Comparison of ENCODE assay signal across 9 mouse cellular contexts in the genomic region with DNA sequence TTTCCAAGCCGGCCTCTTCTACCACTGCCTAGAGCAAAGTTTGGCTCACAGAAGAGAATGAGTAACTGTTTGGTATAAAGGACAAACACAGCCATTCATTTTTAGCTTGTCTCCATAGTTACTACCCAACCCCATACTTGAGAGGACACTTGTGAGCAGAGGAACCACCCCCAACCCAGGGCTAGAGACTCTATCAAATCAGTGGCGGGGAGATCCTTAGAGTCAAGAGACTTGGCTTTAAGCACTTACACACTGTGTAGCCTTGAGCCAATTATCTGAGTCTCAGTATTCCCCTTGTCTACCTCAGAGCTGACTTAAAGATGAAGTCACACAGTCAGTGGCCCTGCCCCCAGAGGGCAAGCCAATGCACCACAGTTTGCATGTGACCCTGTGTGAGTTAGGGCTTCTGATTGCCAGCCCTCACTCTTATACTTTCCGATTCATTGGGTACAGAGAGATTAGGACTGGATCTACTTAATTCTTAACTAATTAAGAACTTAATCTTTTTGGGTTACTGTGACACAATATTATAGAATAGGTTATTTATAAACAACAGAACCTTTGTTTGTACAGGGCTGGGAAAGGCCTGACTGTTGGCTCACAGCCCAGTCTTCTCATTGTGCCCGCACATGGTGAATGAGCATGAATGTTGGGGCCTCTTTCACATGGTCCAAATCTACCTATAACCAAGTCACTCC.
DNase-seq lines count a peak whose midpoint lies in the region; ATAC-seq and TF ChIP-seq lines count a peak whose summit lies in the region.
"Had no signal": no experiment of that assay in that cellular context is flagged by ENCODE, and none has a peak within 500 bp of the region (broad histone marks: within the 10 kb centered on the region; RNA-seq: fewer than 3 reads in every experiment).

No protein-coding gene starts in this region.

- no peaks in the 10 kb centered on the region for H3K4me1 ChIP-seq in intestine, embryonic 14.5 days (replicated peaks; ENCODE audit: control insufficient read depth, insufficient read depth, low read length)
- no peaks in the 10 kb centered on the region for H3K4me1 ChIP-seq in intestine, postnatal 0 days (replicated peaks; ENCODE audit: control insufficient read depth, insufficient read depth, low read length)
- H3K4me1 ChIP-seq in hindbrain, embryonic 12.5 days: no peaks in the 10 kb centered on the region
- no peaks in the 10 kb centered on the region for H3K4me1 ChIP-seq in neural tube, embryonic 14.5 days (ENCODE audit: control insufficient read depth, insufficient read depth, low read length)

- DNase-seq in intestine, embryonic 14.5 days (ENCODE audit: low spot score): no peak
- DNase-seq in kidney, postnatal 4 days: peak; percentile 26 to 40
- DNase-seq in right cerebral cortex, postnatal 36 days (ENCODE audit: low spot score in 2 of 2): no peak
- no peak for DNase-seq in cerebellum, postnatal 4 days (ENCODE audit: low spot score in 2 of 2)
- DNase-seq: gastrocnemius, adult 2 months had no signal

- H3K4me3 ChIP-seq in intestine, embryonic 14.5 days (ENCODE audit: low read depth, low read length): no peak overlapping the region
- H3K4me3 ChIP-seq in intestine, postnatal 0 days (ENCODE audit: low read depth, low read length): no peak overlapping the region
- H3K4me3 ChIP-seq in hindbrain, embryonic 12.5 days: no peak overlapping the region
- H3K4me3 ChIP-seq in neural tube, embryonic 14.5 days (ENCODE audit: low read depth, low read length): no peak overlapping the region
- H3K4me3 ChIP-seq: gastrocnemius, adult 2 months had no signal

- H3K27ac ChIP-seq in intestine, embryonic 14.5 days (ENCODE audit: low read depth): no peak overlapping the region
- H3K27ac ChIP-seq in intestine, postnatal 0 days (ENCODE audit: low read depth, low read length): no peak overlapping the region
- no peak overlapping the region for H3K27ac ChIP-seq in hindbrain, embryonic 12.5 days
- H3K27ac ChIP-seq in neural tube, embryonic 14.5 days (ENCODE audit: low read depth, low read length): no peak overlapping the region
- H3K27ac ChIP-seq: gastrocnemius, adult 2 months had no signal

- H3K36me3 ChIP-seq in intestine, embryonic 14.5 days (ENCODE audit: control insufficient read depth, insufficient read depth, low read length): no peaks in the 10 kb centered on the region
- H3K36me3 ChIP-seq in intestine, postnatal 0 days (ENCODE audit: control insufficient read depth, insufficient read depth): no peaks in the 10 kb centered on the region
- no peaks in the 10 kb centered on the region for H3K36me3 ChIP-seq in hindbrain, embryonic 12.5 days
- H3K36me3 ChIP-seq in neural tube, embryonic 14.5 days (ENCODE audit: control insufficient read depth, insufficient read depth, low read length): no peaks in the 10 kb centered on the region

- no peaks in the 10 kb centered on the region for H3K27me3 ChIP-seq in intestine, embryonic 14.5 days (replicated peaks; ENCODE audit: control insufficient read depth, insufficient read depth, low read length)
- no peaks in the 10 kb centered on the region for H3K27me3 ChIP-seq in intestine, postnatal 0 days (replicated peaks; ENCODE audit: control insufficient read depth, insufficient read depth, low read length)
- no peaks in the 10 kb centered on the region for H3K27me3 ChIP-seq in hindbrain, embryonic 12.5 days
- H3K27me3 ChIP-seq in neural tube, embryonic 14.5 days (ENCODE audit: control insufficient read depth, insufficient read depth, low read length): no peaks in the 10 kb centered on the region

- no peak for TF ChIP-seq CTCF in intestine, postnatal 0 days (IDR thresholded peaks at IDR 0.05; ENCODE audit: low read depth)

- WGBS in intestine, embryonic 14.5 days: 80% methylated on average over 4 of the region's 4 CpGs
- 71% methylated on average over 4 of the region's 4 CpGs for whole genome bisulfite sequencing in intestine, postnatal 0 days
- WGBS in hindbrain, embryonic 12.5 days: 69% methylated on average over 4 of the region's 4 CpGs
- 57% methylated on average over 4 of the region's 4 CpGs for WGBS in neural tube, embryonic 14.5 days

- ATAC-seq in intestine, embryonic 14.5 days (replicated peaks; ENCODE audit: low FRiP score, low TSS enrichment, low read depth): peak; percentile 32; the same call in 1 of the 2 replicates
- no peak for ATAC-seq in intestine, postnatal 0 days
- peak; percentile 91 for ATAC-seq in hindbrain, embryonic 12.5 days (ENCODE audit: low FRiP score)
- peak; percentile 89 for ATAC-seq in neural tube, embryonic 14.5 days (ENCODE audit: low read depth)
- no peak for ATAC-seq in erythroblast, adult 5-6 weeks (replicated peaks; ENCODE audit: low FRiP score, poor library complexity, severe bottlenecking)

- no peak overlapping the region for H3K9ac ChIP-seq in intestine, embryonic 14.5 days (ENCODE audit: low read length)
- H3K9ac ChIP-seq in intestine, postnatal 0 days (ENCODE audit: low read depth, low read length): no peak overlapping the region
- H3K9ac ChIP-seq in hindbrain, embryonic 12.5 days: no peak overlapping the region
- no peak overlapping the region for H3K9ac ChIP-seq in neural tube, embryonic 14.5 days (replicated peaks; ENCODE audit: low read depth, low read length)

- H3K9me3 ChIP-seq in intestine, embryonic 14.5 days (ENCODE audit: control insufficient read depth, low read length): no peaks in the 10 kb centered on the region
- no peaks in the 10 kb centered on the region for H3K9me3 ChIP-seq in intestine, postnatal 0 days (ENCODE audit: control insufficient read depth)
- H3K9me3 ChIP-seq in hindbrain, embryonic 12.5 days (replicated peaks): no peaks in the 10 kb centered on the region
- no peaks in the 10 kb centered on the region for H3K9me3 ChIP-seq in neural tube, embryonic 14.5 days (ENCODE audit: control insufficient read depth, low read length)

- no peak overlapping the region for H3K4me2 ChIP-seq in intestine, embryonic 14.5 days (ENCODE audit: low read length)
- H3K4me2 ChIP-seq in intestine, postnatal 0 days (replicated peaks; ENCODE audit: low read depth): no peak overlapping the region
- H3K4me2 ChIP-seq in hindbrain, embryonic 12.5 days (replicated peaks): no peak overlapping the region
- no peak overlapping the region for H3K4me2 ChIP-seq in neural tube, embryonic 14.5 days (ENCODE audit: low read depth, low read length)

Comparison
In these comparisons a context has a peak if more than half of its experiments do, and no peak if none do; other contexts are left out.
1. ATAC-seq: peak in intestine, embryonic 14.5 days (single experiment), hindbrain, embryonic 12.5 days (single experiment) and neural tube, embryonic 14.5 days (single experiment); none in intestine, postnatal 0 days (single experiment) and erythroblast, adult 5-6 weeks (single experiment).
2. DNase-seq: peak in kidney, postnatal 4 days (2 of 2); none in intestine, embryonic 14.5 days (single experiment), right cerebral cortex, postnatal 36 days (0 of 2) and cerebellum, postnatal 4 days (0 of 2).